27 mouse cellular contexts compared by ENCODE assay signal in genomic region chr14:27149401-27149800, GRCm38 (mm10).
"Had no signal": no experiment of that assay in that cellular context is flagged by ENCODE, and none has a peak within 500 bp of the region (broad histone marks: within the 10 kb centered on the region; RNA-seq: fewer than 3 reads in every experiment).

No protein-coding gene starts in this region.

- H3K4me2 ChIP-seq: heart, embryonic 12.5 days; hindbrain, embryonic 12.5 days; hindbrain, embryonic 14.5 days; kidney, embryonic 15.5 days; limb, embryonic 12.5 days; liver, embryonic 11.5 days; liver, embryonic 13.5 days; liver, embryonic 15.5 days had no signal

- ATAC-seq: hindbrain, embryonic 16.5 days; intestine, embryonic 16.5 days; liver, postnatal 0 days had no signal

- H3K9ac ChIP-seq: heart, embryonic 12.5 days; hindbrain, embryonic 12.5 days; hindbrain, embryonic 14.5 days; kidney, embryonic 15.5 days; limb, embryonic 12.5 days; liver, embryonic 13.5 days; liver, embryonic 15.5 days; liver, postnatal 0 days had no signal

- H3K27me3 ChIP-seq: heart, embryonic 12.5 days; hindbrain, embryonic 12.5 days; kidney, embryonic 15.5 days; limb, embryonic 12.5 days; liver, embryonic 13.5 days; liver, embryonic 15.5 days had no signal

- H3K9me3 ChIP-seq: heart, embryonic 12.5 days; hindbrain, embryonic 10.5 days; hindbrain, embryonic 12.5 days; kidney, embryonic 15.5 days; limb, embryonic 10.5 days; limb, embryonic 12.5 days; liver, embryonic 13.5 days; liver, embryonic 15.5 days had no signal

- H3K4me1 ChIP-seq: liver, embryonic 13.5 days; liver, embryonic 15.5 days had no signal

- H3K36me3 ChIP-seq: heart, embryonic 12.5 days; hindbrain, embryonic 10.5 days; hindbrain, embryonic 12.5 days; kidney, embryonic 15.5 days; limb, embryonic 10.5 days; limb, embryonic 12.5 days; liver, embryonic 13.5 days; liver, embryonic 15.5 days had no signal

- DNase-seq: gastrocnemius, adult 2 months; gastrocnemius, postnatal 10 days; gastrocnemius, postnatal 25 days; heart, postnatal 14 days; heart, postnatal 36 days; kidney, adult 11 months; kidney, adult 2 months; kidney, adult 9 months; kidney, postnatal 14 days; kidney, postnatal 36 days; liver; liver, embryonic 13.5 days; liver, postnatal 0 days had no signal

- H3K4me3 ChIP-seq: gastrocnemius, adult 2 months; heart, embryonic 12.5 days; hindbrain, embryonic 10.5 days; hindbrain, embryonic 12.5 days; kidney, embryonic 15.5 days; layer of hippocampus, adult 2 months; left cerebral cortex, adult 2 months; limb, embryonic 10.5 days; limb, embryonic 12.5 days; liver, embryonic 13.5 days; liver, embryonic 15.5 days had no signal

- H3K27ac ChIP-seq: gastrocnemius, adult 2 months; hindbrain, embryonic 10.5 days; hindbrain, embryonic 12.5 days; hindbrain, embryonic 14.5 days; kidney, embryonic 15.5 days; kidney, postnatal 0 days; layer of hippocampus, adult 2 months; left cerebral cortex, adult 2 months; limb, embryonic 10.5 days; limb, embryonic 12.5 days; liver, embryonic 13.5 days; liver, embryonic 15.5 days had no signal
